Mouse (Mus musculus): ENCODE measurements around the gene Pcbp3.
"Not testable (repeated sequence)": the region's sequence is repeated elsewhere in the genome, so short reads cannot be mapped to it uniquely, and the experiment has no call there.

Gene Pcbp3

DNA sequence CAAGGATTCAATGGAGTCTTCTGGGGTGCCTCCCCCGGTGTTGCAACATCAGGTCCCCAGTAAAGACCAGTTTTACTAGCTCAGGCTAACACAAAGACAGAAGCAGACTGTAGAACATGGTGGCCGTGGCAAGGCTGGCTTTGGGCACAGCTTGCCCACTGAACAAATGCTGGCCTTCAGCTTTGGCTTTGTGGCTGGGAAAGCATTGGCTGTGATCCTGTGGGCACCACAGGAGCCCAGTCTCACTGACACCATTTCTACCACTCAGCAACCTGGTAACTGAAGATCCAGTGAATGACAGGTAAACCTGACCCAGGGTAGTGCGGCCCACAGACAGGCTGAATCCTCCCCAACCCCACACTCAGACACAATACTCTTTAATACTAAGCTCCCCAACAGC lies 167.6 kb downstream of the Pcbp3 start:
- DNase-seq = no peak

DNA sequence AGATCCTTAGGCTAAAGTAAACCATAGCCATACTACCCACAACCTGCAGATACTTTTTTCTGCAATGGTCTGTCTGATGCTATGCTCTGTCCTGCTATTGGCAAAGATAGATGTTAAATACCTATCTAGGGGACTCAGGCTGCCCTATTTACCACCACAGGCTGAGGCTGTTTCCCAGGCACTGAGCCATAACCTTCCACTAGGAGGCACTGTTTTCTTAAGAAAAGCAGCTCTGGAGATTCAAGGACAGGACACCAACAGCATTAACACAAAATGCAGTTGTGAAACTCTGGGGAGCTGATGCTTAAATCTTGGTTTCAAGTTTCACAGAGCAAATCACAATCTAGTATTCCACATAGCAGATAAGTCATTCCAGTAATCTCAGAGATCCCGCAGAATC lies 170.2 kb downstream of the Pcbp3 start:
- DNase-seq = peak; percentile 42 to 50

DNA sequence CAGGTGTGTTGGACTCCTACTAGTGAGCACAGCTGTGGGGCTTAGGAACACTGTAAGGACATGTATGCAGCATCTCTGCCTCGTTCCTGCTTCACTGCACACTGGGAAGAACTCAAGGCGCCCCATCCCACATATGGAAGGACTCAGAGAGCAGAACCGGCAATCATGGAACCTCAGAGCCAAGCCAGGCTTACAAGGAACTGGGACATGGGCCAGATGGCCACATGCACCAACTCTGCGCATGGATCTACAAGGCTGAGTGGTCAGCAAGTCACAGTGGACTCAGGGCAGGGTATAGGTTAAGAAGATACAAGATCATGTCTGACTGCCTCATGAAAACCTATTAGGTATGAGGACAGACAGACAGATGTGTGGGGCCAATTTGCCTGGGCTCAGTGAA lies 171.8 kb downstream of the Pcbp3 start:
- DNase-seq = no peak

DNA sequence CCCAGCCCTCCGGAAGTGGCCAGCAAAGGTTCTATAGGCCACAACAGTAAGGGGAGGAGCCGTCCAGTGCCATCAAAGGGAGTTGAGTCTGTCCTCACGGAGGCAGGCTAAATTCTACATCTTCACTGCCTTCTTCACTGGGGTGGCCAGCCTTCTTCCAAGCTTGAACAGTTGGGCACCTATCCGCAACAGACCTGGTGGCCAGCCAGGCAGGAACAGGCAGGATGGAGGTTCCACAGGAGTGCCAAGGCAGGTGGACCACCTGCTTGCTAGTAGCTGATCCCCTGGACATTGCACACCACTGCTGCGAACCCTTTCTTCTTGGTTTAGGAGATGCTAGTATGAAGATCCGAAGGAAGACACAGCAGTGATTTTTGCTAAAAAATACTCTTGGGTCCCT lies 176.4 kb downstream of the Pcbp3 start:
- no peak for DNase-seq

DNA sequence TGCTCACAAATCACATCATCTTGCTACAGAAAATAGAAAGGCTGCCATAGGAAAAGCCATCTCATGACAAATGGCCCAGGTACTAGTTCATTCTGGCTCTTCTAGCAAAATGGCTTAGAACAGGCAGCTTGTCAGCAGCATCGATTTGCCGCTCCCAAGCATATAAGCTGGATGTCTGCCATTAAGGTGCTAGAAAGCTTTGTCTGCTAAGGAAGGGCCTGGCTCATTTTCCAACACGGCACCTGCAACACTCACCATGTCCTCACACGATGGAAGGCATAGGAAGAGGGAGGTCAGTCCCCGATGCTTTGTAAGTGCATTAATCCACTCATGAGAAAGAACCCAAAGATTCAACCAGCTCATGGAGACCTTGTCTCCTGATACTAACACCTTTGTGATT lies 182.5 kb downstream of the Pcbp3 start:
- DNase-seq = no peak

DNA sequence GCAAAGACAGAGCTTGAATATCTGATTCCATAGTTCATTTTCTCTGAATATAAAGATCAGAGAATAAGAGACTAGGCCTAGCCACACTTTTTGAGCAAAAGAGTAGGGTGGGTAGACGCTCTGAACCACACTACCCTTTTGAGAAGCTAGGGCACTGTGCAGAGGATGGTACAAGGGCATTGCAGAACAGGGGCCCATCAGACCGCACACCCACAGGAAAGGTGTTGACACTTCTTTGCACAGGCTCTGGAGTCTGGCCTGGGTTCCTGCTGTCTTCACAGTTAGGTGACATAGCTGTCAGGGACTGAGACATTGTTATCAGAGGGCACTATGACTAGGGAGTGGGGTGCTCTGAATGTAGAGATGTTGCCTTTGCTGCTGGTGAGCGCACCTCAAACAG lies 190.1 kb downstream of the Pcbp3 start:
- no peak for DNase-seq

DNA sequence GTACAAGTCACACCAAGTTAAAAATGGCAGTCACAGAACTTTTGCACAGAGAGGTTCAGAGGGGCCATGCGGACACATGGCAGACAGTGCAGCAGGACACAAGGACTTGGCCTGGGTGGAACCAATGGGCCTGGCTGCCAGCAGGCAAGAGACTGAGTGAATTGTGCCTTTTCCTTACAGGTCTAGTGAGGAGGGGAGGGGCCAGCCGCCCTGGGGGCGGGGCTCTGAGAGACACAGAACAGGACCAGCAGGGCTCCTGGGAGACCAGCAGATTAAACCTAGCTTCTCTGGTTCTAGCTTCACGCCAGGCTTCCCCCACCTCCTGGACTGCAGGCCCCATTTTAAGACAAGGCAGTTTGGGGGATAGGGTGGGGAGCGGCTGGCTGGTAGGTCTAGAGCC lies 190.6 kb downstream of the Pcbp3 start:
- DNase-seq = no peak

DNA sequence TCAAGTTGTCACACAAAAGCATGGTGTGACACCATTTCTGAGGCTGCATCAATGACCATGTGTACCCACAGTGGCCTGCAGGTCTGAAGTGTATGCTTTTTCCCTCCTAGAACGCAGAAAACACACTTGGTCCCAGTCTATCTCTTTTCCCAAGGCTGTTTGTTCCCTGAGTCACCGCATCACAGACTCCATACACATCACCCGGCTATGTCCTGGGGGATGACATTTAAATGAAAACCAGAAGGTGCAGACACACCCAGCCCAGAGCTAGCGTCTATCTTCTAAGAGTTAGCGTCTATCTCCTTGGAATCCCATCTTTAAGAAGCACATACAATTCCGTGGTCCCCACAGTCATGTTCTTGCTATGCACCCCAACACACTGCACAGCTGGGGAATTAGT lies 192.1 kb downstream of the Pcbp3 start:
- DNase-seq = no peak

DNA sequence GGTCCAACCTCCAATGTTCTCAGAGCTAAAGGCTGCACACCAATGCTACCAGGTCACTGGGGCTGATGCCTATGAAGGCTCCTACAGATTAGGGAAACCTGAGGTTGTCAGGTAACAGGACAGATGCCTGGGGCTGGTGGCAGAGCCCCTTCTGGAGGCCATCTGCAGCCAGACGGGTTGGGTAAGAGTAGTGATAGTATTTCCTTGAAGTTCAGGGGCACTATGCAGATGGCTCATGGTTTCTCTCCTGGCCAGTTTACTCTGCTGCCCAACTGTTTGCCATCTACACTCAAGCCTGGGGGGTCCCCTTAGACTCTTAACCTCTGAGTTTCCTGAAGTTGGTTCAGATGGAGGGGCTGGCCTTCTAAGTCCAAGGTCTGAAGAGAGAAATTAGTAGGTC lies 195.5 kb downstream of the Pcbp3 start:
- no peak for DNase-seq

DNA sequence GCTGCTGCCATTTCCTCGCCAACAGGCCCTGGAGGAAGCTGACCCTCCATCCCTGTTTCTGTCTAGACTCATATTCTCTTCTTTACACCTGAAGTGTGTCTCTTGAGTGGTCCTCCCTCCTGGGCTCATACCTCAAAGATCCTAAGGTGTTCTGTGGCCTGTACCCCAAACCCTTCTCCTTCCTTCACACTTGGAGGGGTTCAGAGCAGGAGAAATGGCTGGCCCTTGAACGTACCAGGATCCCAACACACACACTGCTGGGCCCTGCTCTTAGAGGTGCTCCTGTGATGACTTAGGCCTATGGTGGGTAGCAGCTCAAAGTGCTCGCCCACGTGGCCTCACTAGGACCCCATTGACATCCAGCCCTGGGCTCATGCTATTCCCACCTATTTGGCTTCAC lies 196.8 kb downstream of the Pcbp3 start:
- no peak for DNase-seq

DNA sequence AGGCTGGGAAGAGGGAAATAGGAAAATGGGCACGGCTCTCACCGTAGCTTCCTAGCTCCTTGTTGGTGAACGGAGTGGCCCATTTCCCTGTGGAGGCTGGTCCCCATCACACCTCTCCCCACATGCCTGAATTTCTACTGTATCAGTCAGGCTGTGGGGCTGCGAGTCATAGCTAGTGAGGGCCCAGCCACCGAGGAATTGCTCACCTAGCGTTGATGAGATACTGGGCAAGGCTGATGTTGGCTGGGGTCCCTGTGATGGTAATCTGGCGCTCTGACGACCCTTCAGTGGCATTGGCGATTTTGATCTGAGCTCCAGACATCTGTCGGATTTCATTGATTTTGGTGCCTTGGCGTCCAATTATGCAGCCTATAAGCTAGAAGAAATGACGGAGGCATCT lies 198.7 kb downstream of the Pcbp3 start:
- DNase-seq = no peak

DNA sequence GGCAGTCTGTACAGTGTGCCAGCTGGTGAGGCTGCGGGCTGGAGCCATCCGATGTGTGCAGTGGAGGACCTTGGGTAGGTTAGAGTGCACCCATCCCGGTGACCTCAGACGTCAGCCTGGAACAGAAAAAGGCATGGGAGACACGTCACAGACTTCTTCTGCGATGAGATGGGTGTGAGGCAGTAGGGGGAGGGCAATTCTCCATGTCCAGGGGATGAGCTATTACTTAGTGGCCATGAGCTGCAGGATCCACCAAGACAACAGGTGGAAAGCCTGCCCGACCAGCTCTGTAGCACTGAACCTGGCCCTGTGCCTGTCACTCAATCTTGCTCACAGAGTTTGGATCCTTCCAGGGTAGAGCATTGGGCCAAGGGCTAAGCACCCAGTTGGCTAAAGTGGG lies 199.3 kb downstream of the Pcbp3 start:
- DNase-seq = no peak

DNA sequence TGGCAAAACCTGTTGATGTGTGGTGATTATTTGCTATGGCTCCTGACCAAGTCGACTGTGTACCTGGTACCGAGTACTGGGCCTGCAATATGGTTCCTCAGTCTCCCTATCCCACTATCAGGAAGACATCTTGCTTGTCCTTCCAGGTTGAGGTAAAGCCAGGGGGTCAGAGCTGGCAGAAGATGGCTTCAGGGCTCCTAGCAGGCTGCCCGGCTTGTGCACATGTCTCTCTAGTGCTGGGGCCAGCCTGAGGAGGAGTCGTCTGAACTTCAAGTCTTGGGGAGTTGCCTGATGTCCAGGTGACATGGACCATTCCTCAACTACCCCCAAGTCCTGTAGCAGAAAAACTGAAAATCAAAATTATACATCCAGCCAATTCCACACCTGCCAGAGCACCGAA lies 201.8 kb downstream of the Pcbp3 start:
- no peak for DNase-seq

DNA sequence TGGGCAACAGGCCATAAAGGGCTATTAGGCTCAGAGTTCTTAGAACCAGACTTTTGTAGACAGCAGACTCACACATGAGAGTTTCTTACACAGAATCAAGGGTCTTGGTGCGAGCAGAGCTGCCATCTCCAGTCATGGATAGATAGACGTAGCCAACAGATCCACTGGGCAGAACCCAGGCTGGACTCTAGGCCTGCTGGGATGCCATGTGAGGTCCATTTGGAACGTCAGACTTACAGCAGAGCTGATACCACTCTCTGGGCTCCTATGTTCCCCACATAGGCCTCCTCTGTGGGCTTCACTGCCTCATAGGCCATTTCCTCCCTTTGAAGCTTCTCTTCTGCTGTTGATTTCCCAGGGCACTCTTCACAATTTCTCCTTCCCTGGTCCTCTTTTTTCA lies 208.0 kb downstream of the Pcbp3 start:
- no peak for DNase-seq

DNA sequence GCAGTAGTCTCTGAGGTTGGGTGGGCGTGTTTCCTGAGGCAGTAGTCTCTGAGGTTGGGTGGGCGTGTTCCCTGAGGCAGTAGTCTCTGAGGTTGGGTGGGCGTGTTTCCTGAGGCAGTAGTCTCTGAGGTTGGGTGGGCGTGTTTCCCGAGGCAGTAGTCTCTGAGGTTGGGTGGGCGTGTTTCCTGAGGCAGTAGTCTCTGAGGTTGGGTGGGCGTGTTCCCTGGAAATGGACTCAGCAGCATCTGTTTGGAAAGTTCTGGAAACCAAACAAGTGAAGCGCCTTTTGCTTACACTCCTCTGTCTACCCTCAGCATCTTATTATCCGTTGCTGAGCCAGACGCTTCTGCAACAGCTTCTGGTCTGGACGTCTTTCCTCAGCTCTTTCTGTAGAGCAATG lies 217.4 kb downstream of the Pcbp3 start:
- DNase-seq = not testable (repeated sequence)

DNA sequence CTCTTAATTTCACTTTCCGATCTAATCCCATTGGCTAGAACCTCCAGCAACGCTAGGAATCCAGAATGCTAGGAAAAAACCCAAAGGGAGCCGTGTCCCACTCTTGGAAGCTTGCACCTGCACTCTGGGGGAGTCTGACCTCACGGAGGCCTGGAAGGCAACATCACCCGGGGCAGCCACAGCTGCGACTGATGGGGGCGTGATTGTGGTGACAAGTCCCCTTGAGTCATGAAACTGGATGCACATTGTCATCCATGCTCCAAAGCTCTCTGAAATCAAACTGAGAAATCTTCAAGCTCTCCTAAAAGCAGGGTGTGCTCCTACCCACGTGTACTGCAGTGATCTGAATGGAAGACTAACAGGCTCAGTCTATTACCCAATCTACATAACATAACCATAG lies 224.9 kb downstream of the Pcbp3 start:
- DNase-seq = no peak

DNA sequence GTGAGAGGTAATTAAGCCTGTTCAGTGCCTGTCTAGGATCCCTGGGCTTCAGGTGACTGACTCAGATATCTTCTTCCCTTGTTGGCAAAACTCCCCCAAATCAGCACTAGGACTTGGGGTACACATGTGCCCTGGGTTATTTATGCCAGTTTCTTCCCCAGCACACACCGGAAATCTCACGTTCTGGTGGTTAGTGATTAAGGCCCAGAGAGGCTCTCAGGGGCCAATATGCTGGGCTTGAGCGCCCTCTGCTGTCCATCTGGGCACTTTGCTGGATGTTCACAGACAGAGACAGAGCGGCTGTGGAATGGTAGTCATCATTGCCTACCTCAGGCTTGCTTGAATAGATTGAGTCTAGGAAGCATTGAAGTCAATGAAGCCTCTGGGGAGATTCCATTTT lies 226.7 kb downstream of the Pcbp3 start:
- peak; percentile 54 to 59 for DNase-seq

DNA sequence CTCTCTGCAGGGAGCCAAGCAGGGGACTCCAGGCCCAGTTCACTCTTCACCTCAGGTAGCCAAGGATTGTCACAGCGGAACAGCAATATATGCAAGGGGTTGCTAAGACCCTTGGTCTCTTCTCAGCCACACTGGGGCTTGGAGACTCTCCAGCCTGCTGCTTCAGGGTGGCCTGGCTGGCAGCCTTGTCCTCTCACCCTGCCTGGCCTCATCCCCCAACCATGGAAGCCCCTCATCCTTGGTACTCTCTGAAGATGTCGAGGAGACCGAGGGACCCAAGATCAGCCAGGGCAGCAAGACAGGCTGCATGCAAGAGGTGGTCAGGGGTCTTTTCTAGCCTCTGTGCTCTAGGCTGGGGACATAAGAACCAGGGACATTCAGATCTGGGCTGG lies 228.0 kb downstream of the Pcbp3 start:
- DNase-seq = no peak

DNA sequence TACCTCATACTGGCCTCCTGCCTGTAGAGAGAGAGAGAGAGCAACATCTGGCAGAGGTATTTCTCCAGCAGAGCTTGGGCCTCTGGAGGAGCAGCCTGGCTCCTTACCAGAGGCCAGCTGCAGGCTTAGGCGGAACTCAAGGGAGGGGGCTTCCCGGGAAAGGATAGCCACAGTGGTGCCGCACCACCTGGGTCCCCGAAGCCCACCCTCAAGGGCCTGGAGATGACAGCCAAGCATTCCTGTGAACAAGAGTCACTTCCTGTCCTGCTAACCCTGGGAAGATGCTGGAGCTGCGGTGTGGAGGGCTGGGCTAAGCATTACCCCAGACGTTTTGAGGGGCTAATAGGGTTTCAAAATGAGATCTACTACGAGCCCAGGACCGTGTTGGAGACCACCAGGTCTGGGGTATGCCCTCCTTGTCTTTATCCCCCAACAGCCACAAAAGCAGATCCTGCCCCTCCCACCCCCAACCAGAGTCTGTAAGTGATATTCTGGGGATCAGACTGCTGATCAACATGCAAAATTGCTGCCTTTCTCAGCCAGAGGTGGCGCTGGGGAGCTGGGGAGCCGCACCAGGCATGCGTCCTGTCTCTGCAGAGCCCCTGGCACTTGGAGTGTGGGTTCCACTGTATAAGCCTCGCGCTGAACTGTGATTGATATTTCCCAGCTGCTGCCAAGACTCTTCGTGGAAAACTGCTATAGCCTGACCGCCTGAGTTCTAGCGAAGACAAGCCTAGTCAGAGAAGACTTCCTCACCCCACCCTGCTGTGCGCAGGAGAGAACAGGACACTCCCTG lies 228.6 kb downstream of the Pcbp3 start:
- DNase-seq = no peak

DNA sequence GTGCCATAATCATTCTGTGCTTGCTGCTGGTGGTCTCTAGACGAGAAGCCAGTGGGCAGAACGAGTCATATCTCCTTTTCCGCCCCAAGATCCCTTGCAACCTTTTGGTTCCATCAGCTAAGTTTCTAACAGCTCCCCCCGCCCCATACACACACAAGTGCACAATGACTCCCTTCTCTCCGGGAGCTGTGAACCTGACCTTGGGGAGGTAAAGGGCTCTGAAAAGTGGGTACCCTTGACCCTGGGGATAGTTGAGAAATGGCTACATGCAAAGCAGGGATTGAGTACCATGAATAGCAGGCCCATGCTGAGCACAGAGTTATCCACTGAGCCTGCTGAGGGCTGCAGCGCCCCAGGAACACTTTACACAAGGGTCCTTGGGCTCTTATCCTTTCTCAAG lies 229.3 kb downstream of the Pcbp3 start:
- no peak for DNase-seq

DNA sequence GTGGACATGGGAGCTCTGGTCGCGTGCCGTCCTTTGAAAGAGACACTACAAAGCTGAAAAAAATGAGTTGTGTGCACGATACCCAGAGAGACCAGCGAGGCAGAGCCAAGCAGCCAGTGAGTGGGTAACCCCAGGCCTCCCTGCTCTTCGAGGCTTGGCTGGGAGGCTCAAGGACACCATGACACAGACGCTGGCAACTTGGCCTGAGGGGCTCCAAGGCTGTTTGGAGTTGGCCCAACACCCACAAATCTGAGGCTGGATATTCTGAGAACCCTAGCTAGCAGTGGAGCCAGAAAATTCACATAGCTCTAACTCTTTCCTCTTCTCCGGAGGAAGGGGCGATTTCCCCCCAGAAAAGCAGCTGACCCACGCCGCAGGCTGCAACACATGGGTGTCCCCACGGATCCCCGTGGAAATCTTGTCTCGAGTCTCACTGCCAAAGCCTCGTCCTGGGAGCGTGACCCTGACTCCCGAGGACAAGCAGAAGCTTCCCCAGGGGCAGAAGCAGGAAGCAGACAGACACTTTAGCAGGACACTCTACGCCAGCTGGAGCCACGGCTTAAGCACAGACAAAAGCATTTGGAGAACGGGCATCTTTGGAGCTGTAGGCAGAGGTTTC lies 230.0 kb downstream of the Pcbp3 start:
- DNase-seq = no peak

DNA sequence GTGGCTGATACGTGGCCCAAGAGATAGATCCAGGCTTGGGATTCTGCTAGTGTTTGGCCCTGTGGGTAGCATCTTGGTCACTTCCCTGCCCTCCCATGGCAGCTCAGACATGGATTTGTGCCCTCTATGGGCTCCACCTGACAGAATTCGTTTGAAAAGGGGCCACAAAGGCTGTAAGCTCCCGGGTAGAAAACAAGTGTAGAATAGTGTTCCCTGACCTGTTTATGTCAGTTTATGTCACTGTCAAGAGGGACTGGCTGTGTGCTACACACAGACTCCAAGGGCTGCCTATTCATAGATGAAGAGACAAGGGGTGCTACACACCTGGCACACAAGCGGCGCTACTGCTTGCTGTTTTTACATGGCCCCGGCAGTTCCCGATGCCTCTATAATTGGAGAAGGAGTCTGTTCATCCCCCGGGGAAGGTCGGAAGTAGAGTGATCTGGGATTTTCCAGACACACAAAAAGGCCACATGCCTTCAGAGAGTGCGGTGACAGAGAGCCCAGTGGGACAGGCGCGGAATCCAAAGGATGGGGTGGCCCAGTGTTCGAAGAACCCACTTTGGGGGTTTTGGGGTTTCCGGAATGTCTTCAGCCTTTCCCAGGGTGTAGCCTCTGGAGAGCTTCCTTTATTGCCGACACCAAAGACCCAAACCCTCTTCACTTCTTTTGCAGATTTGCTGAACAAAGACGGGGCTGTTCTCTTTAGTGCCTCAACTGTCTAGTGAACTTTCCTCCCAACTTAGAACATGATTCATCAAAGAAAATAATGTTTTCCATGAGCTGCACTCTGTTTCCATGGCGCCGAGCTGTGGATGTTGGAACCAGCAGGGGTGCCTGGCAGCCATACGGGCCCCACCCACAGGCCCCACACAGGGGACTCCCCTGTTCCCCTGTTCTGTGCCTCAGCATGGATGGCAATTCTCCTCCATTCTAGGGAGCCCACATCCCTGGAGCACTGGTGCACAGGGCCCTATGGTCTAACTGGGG lies 231.8 kb downstream of the Pcbp3 start:
- DNase-seq = no peak

DNA sequence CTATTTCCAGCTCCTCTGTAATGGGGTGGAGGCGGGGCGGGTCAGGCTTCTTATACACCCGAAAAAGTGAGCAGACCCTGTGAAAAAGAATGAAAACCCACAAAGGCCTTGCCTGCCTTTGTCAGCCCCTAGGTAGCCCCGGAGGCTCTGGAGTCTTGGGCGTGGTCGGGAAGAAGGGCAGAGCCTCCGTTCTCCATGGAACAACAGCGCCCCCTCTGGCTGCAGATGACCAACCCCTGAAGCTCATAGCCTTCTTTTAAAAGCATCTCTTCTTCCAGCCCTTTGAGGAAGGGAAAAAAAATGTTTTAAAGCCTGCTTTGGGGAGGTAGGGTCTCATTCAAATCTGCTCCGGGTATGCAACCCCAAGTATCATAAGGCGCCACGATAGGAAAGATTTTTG lies 233.3 kb downstream of the Pcbp3 start:
- no peak for DNase-seq

DNA sequence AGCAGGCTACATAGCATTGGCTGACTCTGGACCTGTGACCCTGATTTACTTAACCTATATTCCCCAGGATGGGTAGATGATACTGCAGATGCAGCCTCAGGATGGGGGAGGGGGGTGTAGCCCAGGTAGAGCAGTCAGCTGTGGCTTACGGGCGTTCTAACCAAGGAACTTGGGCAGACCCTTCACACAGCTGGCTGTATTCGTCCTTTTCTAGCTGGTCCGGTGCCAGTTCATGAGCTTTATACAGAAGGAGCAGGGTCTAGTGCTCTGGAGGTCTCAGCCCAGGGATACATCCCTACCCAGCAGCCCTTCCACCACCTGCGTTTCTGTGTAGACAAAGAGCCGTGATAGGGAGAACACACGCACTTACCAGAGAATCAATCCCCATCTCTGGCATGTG lies 234.4 kb downstream of the Pcbp3 start:
- no peak for DNase-seq
